Mouse (Mus musculus) intestine, postnatal 0 days (tissue): ENCODE results near the gene Ndufab1. TPM values are rescaled to one million over a fixed set of nuclear protein-coding genes. Genes with fewer than 3 reads are reported as not detected.

ENCODE experiments used
- ATAC-seq: fragments of 200-750 bp; cut with Nextera tagmentation; 2 replicates; pipeline ENCODE4 v1.8.0; 2017; ENCODE audit warnings: mild to moderate bottlenecking, moderate TSS enrichment, moderate library complexity
- H3K27ac ChIP-seq: fragments of 300-500 bp; sonication (generic); 2 replicates; pipeline ENCODE4 v1.5.1; 2014; ENCODE audit warnings: mild to moderate bottlenecking, low read depth, low read length, moderate library complexity
- H3K27me3 ChIP-seq: fragments of 300-500 bp; sonication (generic); replicated peaks from 2 replicates; pipeline ENCODE4 v1.6.1; 2014; ENCODE audit warnings: low read length, mixed read lengths; ENCODE audit not compliant: control insufficient read depth, insufficient read depth
- H3K36me3 ChIP-seq: fragments of 300-500 bp; sonication (generic); 2 replicates; pipeline ENCODE4 v1.6.1; 2014; ENCODE audit warnings: mild to moderate bottlenecking, moderate library complexity; ENCODE audit not compliant: control insufficient read depth, insufficient read depth
- H3K4me1 ChIP-seq: fragments of 300-500 bp; sonication (generic); replicated peaks from 2 replicates; pipeline ENCODE4 v1.6.1; 2014; ENCODE audit warnings: antibody characterized with exemption, low read length, mixed read lengths; ENCODE audit not compliant: control insufficient read depth, insufficient read depth
- H3K4me2 ChIP-seq: fragments of 300-500 bp; sonication (generic); replicated peaks from 2 replicates; pipeline ENCODE4 v1.6.1; 2014; ENCODE audit warnings: low read depth, mild to moderate bottlenecking, moderate library complexity
- H3K4me3 ChIP-seq: fragments of 300-500 bp; sonication (generic); 2 replicates; pipeline ENCODE4 v1.5.1; 2014; ENCODE audit warnings: low read depth, low read length
- H3K9ac ChIP-seq: fragments of 300-500 bp; sonication (generic); 2 replicates; pipeline ENCODE4 v1.6.1; 2014; ENCODE audit warnings: mild to moderate bottlenecking, low read depth, low read length
- H3K9me3 ChIP-seq: fragments of 300-500 bp; sonication (generic); 2 replicates; pipeline ENCODE4 v1.6.1; 2016; ENCODE audit warnings: mixed run types; ENCODE audit not compliant: control insufficient read depth
- CTCF ChIP-seq: sonication (generic); IDR thresholded peaks from 2 replicates; pipeline ENCODE4 v1.5.1; 2016; ENCODE audit warnings: low read depth, mild to moderate bottlenecking, control low read depth, antibody characterized with exemption, moderate library complexity
- WGBS: fragments of 180-500 bp; shearing (Covaris S2); extraction: QIAGEN DNeasy Blood & Tissue Kit; methylation state at CpG from one replicate; pipeline ENCODE4 v1.1.7; 2014; 5-methylcytosine and 5-hydroxymethylcytosine counted together
- polyA plus RNA-seq: library from polyadenylated mRNA; unstranded; fragments of >200 nt; fragmentation: Nextera tagmentation; extraction: Ambion mirVana; gene quantifications from 2 replicates; pipeline ENCODE4 v1.2.1, GENCODE M21; 2015

Gene Ndufab1
- polyA plus RNA-seq, 1 experiment from 2014 or later, result 956 TPM

DNA sequence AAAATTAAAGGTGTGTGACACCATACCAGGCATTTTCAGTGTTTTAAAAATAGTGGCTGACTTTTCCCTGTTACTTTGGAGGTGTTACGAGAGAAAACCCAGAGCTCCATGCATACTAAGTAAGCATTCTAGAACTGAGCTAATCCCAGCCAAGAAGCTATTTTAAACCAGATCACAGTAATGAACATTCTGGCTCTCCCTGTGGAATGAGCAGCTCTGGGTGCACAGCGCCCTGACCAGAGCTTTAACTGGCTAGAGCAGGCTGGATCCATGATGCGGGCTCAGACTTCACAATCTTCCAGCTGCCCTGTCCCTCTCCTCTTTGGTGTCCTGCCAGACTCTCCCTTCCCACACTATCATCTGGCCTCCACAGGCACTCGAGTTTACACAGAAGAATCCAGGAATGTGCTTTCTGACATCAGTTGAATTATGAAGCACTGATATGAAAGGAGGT, 56.5 kb downstream of the Ndufab1 start:
- no peak overlapping the region for H3K4me2 ChIP-seq
- H3K27ac ChIP-seq, result no peak overlapping the region

GRCm38 (mm10) chr7:122044106-122044505, 57.6 kb downstream of the Ndufab1 start:
- ATAC-seq, result peak; percentile 53
- no peak overlapping the region for H3K4me3 ChIP-seq
- H3K4me1 ChIP-seq, result peaks cover 6% of the 10 kb centered on the region; the same call in 1 of the 2 replicates
- no peak overlapping the region for H3K9ac ChIP-seq
- H3K4me2 ChIP-seq, result no peak overlapping the region; the same call in 1 of the 2 replicates
- TF ChIP-seq CTCF, result no peak
- WGBS, result 51% methylated on average over 8 of the region's 8 CpGs
- H3K27me3 ChIP-seq, result no peaks in the 10 kb centered on the region
- no peaks in the 10 kb centered on the region for H3K9me3 ChIP-seq
- H3K27ac ChIP-seq, result peak overlapping the region; percentile 28; the same call in 1 of the 2 replicates
- H3K36me3 ChIP-seq, result peaks cover 20% of the 10 kb centered on the region

More for the DNA sequence above, 56.5 kb downstream of the Ndufab1 start:
- Histone ChIP-seq H3K4me3 (no peak overlapping the region), H3K36me3 (peaks cover 11% of the 10 kb centered on the region; the same call in 1 of the 2 replicates), H3K9ac (no peak overlapping the region), H3K27me3 (no peaks in the 10 kb centered on the region), H3K9me3 (no peaks in the 10 kb centered on the region), H3K4me1 (peaks cover 6% of the 10 kb centered on the region; the same call in 1 of the 2 replicates)
- ATAC-seq, result no peak
- TF ChIP-seq CTCF, result no peak
- WGBS, result 67% methylated on average over 4 of the region's 4 CpGs

Other genes starting within 250 kb of the Ndufab1 start
- 0.27 and 0.52 TPM in 2 replicates for gene Scnn1b, start 236.8 kb downstream of the Ndufab1 start, polyA plus RNA-seq
- 6.3 and 7.6 TPM in 2 replicates for gene Cog7, start 120.2 kb downstream of the Ndufab1 start, polyA plus RNA-seq
- gene Gga2, start 80.7 kb downstream of the Ndufab1 start, polyA plus RNA-seq, result 59.9 and 71.1 TPM in 2 replicates
- 26.3 and 29.3 TPM in 2 replicates for gene Ubfd1, start 34.7 kb downstream of the Ndufab1 start, polyA plus RNA-seq
- 7.1 and 8.0 TPM in 2 replicates for gene Ears2, start 34.6 kb downstream of the Ndufab1 start, polyA plus RNA-seq
- 3.9 and 4.5 TPM in 2 replicates for gene Palb2, start 31.1 kb upstream of the Ndufab1 start, polyA plus RNA-seq
- 59.4 and 64.7 TPM in 2 replicates for gene Dctn5, start 31.2 kb upstream of the Ndufab1 start, polyA plus RNA-seq
- 20.0 and 25.0 TPM in 2 replicates for gene Plk1, start 57.6 kb upstream of the Ndufab1 start, polyA plus RNA-seq
- 4.0 and 4.8 TPM in 2 replicates for gene Ern2, start 84.3 kb upstream of the Ndufab1 start, polyA plus RNA-seq
- gene Chp2, start 117.6 kb upstream of the Ndufab1 start, polyA plus RNA-seq, result 54.5 and 60.2 TPM in 2 replicates
- 4.7 and 5.1 TPM in 2 replicates for gene Prkcb, start 186.9 kb upstream of the Ndufab1 start, polyA plus RNA-seq